Mouse (Mus musculus): ENCODE measurements around the gene Urb1. TPM values are rescaled to one million over a fixed set of nuclear protein-coding genes. Genes with fewer than 3 reads are reported as not detected.
"Not testable (repeated sequence)": the region's sequence is repeated elsewhere in the genome, so short reads cannot be mapped to it uniquely, and the experiment has no call there.

The Urb1 gene
- polyA plus RNA-seq, 1 experiment = 4.2 TPM

DNA sequence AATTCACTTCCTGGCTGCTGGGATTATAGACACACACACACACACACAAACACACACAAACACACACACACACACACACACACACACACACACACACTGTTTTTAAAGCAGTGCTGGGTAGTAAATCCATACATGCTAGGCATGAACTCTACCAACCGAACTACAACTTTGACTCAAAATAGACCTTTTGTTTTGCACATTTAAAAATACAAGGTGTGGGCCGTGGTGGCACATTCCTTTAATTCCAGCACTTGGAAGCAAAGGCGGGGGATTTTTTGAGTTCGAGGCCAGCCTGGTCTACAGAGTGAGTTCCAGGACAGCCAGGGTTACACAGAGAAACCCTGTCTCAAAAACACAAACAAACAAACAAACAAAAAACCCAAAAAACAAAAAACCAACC lies 13.8 kb upstream of the Urb1 start:
- not testable (repeated sequence) for DNase-seq (ENCODE audit: low spot score)

DNA sequence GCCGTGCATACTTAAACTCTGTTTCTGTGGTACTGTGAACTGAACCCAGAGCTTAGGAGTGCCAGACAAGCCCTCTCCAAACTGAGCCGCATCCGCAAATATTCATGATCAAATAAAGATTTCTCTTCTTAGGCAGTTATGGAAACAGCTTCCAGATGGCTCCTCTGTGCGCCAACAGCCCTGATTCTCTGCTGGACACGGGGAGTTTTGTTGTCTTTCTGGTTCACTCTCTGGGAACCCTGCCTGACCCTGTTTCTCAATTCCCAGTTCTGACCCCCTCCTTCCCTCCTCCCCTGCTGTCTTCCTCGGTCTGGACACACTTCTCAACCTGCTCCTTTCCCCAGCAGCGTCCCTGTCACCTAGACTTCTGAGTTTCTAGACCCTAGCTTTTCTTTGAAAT lies 12.8 kb upstream of the Urb1 start:
- DNase-seq (ENCODE audit: low spot score) = no peak

DNA sequence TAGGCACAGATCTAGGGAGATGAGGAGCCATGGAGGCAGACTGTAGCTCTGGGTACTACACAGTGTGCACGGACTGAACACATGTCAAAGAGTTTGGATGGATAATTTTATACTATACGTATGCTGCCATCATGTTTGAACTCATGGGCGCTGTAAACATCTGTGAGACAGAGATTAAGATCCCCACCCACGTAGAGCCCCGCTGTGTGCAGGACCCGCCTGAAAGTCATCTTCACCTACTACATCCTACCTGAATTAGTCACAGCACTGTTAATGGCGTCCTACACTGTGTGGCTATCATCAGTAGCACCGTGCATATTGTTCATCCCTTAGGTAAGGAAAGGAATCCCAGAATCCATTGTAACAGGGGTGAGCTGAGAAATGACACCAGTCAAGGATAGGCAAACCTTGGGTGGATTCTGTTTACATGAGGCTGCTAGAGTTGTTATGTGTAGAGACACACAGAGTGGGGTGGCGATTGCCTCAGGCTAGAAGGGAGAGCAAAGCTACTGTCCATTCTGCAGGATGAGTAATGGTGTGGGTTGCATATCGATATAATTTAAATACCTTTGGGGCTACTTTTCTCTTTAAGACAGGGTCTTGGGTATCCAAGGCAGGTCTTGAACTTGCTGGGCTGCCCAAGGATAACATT lies 12.2 kb upstream of the Urb1 start:
- no peak for DNase-seq (ENCODE audit: low spot score)

DNA sequence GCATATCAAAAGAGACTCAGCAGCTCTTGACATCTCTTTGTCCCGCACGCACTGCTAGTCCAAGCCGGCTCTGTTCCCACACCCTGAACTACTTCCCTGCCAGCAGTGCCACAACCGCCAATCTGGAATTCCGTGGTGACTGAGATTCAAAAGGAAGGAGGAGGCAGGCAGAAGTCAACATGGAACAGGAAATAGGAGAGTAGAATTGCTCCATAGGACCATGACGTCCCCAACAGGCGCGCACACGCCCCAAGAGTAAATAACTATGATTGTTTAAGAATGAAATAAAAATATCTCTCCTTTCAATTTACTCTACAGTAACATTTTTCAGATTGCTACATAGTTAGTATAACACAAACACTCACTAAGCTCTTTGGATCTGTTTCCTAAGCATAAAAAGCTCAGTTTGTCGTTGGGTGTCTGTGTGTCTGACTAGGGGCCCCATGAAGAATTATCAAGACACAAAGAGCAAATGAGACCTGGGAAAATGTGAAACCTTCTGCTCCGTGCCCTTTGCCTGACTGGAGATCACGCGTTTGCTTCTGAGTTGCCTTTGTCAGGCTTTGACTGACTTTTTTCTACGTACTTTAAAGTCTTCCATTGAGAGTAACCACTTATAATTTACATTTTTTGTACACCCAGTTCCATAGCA lies 11.0 kb upstream of the Urb1 start:
- DNase-seq (ENCODE audit: low spot score) = no peak

DNA sequence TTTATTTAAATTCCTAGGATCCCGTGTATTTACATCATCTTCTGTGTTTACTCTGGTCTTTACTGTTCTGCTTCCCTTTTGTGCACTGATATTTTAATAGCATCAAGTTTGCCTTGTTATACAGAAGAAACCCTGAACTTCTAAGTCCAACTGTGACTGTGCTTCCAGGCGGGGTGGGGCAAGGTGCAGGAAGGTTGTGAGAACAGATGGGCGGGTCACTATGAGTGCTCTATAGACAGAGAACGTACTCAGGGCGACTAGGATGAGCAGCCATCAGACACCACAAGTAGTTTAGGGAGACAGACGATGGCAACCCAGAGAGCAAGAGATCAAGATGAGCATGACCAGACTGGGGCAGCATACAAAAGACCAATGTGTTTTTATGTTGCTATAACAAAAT lies 10.1 kb upstream of the Urb1 start:
- no peak for DNase-seq (ENCODE audit: low spot score)

DNA sequence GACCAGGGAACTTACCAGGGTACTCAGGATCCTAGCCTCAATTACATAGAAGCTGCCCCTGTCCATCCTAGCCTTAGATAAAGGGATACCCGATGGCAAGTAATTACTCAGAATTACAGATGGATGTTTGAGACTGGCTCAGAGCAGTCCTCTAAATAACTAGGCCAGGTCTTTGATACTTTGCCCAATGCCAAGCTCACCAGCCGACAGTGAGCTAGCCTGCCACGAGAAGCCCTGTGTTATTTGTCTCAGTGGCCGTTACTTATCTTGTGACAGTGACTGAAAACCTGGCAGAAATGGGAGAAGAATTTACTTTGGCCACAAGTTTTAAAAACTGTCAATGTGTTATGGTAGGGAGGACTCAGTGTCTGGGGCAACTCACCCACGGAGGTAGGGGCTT lies 1.9 kb upstream of the Urb1 start:
- DNase-seq (ENCODE audit: low spot score) = no peak

DNA sequence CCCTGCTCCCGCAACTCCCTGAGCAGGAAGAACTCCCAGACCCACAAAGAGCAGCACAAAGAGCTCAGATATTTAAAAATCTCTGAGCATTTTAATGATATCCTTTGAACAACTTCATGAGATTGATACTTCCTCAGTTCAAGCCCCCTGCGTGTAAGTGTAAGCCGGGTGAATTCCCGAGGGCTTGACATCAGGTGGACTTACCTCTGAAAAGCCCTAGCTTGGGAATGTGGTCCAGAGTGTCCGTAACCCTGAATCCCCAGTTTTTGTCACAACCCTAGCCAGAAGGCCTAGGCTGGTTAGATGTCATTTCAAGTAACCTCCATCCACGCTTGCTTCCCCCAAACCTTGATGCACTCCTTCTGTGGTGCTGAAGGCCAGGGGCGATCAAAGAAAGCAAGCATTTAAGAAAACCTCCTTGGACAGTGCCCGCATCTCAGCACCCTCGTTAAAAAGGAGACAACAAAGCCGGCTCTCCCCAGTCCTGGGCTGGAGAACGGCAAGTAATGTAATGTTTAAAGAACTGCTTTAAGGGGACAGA lies 573 bp upstream of the Urb1 start:
- no peak for DNase-seq (ENCODE audit: low spot score)

DNA sequence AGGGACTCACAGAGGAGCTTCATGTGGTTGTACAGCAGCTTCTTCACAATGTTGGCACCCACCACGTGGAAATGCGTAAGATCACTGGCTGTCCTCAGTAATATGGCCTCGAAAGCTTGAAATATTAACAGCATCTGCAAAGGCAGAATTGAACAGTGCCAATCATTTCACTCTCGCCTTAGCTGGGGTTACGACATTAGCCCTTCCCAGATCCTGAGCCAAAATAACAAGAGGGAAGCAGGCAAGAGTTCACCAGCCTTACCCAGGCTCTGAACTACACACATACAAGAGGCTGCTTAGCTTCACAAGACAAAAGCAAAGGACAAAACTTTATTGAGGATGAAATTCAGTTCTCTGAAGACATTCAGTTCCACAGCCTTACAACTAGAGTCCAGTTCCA lies 5.7 kb downstream of the Urb1 start:
- no peak for DNase-seq (ENCODE audit: low spot score)

DNA sequence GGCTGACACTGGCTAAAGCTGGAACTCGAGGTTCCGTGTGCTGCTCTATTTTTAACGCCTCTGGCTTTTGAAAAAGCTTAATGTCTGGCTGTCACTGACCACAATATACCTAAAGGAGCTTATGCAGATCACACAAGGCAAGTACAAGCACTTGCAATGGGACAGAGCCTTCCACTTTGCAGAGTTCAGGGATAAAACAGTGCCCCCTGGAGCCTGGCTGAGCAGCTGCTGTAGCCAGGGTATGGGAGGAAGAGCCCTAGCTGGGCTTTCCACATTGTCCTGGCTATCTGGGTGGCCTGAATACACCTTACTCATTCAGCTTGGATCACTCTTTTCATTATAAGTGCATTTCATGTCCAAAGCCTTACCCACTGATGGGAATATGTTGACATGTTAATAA lies 8.3 kb downstream of the Urb1 start:
- no peak for DNase-seq (ENCODE audit: low spot score)

DNA sequence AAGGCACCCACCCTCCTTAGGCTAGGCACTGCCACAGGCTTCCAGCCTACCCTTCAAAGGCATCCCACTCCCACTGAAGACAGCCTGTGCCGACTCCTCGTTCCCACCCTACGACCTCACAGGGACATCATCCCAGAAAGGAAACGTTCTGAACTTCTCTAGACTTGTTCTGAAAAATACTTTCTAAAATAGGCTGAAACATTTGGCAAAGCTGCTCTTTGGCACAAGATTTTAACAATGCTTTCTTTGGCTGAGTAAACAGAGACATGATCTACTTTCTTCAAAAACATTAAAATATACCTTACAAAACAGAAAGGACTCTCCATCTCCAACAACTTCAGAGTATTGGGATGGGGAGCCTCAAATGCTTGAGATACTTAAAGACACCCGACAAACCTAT lies 9.0 kb downstream of the Urb1 start:
- DNase-seq (ENCODE audit: low spot score) = no peak

DNA sequence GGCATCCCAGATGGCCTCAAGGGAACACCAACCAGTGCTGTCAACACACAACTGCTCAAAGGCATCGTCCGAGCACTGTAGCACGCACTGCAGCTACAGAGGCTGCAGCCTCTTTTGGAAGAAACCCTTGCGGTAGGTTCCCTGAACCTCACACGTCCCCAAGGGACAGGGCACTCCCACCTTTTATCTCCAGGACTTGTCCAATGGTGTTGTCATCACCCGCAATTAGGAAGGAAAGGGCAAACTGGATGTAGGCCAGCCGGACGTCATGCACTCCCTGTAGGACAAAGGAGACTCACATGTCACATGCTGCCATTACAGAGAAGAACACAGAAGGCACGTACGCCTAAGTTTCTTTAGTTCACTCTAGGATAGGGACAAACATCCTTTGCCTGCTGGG lies 10.4 kb downstream of the Urb1 start:
- DNase-seq (ENCODE audit: low spot score) = no peak

DNA sequence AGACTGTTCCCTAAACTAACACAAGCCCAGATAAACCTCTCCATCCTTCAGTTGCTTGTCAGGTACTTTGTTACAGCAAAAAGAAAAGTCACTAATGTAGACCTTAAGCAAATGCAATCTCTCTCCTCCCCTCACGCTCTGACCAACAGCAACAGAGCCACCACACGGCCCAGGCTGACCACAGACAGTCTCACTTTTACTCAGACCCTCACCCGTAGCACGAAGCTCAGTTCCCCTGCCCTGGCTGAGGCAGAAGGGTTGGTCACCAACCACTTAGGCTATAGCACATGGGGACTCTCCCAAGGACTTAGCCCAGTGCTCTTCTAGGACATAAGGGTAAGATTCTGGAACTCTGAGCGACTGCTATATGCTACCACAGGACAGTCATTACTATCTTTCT lies 11.4 kb downstream of the Urb1 start:
- DNase-seq (ENCODE audit: low spot score) = no peak

DNA sequence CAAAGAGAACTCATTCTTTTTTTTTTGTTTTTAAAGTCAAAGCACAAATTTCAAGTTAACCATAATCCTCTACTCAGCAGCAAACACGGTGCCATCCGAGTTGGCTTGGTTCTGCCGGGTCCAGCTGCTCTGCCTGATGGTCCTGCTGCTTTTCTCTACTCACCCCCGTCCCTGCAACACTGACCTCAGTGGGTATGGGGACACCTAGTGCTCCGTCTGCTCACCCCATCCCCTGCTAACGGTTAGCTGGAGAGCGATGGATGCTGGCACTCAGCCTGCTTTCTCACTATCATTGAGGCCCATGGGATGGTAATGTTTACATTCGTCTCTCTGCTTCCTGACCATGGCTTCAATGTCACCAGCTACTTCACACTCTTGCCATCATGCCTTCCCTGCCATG lies 11.8 kb downstream of the Urb1 start:
- DNase-seq (ENCODE audit: low spot score) = no peak

DNA sequence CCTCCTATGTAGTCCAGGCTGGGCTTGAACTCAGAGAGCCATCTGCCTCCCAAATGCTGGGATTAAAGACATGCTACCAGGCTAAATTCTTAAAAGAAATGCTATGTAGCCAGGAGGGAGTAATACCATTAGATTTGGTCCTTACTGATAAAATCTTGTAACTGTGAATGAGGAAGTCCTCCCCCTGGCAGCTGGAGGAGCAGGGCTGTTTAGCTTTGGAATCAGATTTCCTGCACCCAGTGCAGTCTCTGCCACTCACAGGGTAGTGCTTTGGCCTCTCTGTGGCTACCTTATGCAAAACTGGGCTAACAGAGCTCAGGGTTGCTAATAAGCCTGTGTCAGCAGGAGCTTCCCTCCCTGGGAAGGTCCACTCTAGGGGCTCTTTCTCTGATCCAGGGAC lies 15.5 kb downstream of the Urb1 start:
- DNase-seq (ENCODE audit: low spot score) = no peak

DNA sequence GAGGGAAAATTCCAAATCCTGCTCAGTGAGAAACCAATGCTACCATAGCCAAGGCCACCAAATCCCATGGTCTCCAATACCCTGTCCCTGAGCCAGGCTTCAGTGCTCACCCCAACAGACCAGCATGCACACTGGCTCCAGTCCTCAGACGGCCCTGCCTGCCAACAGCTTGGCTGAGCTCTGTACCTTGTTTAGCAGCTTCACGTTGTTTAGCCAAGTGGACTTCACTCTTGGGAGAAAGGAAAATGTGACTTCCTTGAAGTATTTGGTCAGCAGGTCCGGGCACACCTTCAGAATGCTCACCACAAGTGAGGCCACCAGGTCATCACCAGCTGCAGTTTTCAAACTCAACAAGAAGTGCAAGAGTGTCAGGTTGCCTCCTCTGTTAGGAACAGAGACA lies 17.7 kb downstream of the Urb1 start:
- DNase-seq (ENCODE audit: low spot score) = no peak

DNA sequence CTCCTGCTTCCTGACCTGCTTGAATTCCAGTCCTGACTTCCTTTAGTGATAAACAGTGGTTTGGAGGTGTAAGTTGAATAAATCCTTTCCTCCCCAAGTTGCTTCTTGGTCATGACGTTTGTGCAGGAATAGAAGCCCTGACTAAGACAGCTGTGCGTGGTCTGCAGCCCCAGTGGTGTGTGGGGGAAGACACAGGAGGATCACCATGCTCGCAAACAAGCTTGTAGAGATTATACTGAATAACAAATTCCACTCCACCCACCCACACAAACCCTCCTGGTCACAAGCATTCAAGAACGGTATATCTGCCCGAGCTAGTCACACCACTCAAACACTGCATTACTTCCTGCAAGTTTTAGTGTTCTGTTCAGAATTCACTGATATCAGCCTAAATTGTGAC lies 18.1 kb downstream of the Urb1 start:
- no peak for DNase-seq (ENCODE audit: low spot score)

DNA sequence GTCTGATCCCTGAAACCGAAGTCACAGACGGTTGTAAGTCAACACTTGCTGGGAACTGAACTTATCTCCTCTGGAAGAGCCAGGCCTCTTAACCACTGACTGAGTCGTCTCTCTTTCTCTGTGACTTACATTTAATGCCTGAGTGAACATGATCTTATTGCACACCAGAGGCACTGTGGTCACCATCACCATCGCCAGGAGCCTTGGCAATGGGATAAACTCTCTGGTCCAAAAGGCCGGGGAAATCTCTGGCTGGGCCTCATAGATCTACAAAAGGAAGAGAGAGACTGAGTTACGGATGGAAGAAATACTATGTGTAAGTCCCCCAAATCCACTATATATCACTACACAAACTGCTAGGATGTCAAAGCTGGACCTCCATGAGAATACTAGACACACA lies 19.3 kb downstream of the Urb1 start:
- no peak for DNase-seq (ENCODE audit: low spot score)

DNA sequence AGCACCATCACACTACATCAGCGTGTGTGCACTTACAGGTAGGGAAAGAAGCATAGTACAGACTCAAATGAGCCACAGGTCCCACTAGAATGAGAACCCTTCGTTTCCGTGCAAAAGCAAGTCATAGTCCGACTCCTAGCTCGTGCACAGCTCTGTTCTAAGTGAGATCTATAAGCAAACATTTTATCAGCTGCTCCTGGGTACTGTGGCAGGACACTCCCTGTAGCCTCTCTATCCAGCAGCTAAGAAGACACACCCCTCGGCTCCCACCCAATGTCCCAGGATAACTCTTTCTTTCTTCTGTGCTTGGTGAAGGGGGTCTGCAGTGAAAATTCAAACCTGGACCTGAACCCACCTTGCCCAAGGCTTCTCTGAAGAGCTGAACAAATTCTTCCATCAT lies 21.6 kb downstream of the Urb1 start:
- no peak for DNase-seq (ENCODE audit: low spot score)

DNA sequence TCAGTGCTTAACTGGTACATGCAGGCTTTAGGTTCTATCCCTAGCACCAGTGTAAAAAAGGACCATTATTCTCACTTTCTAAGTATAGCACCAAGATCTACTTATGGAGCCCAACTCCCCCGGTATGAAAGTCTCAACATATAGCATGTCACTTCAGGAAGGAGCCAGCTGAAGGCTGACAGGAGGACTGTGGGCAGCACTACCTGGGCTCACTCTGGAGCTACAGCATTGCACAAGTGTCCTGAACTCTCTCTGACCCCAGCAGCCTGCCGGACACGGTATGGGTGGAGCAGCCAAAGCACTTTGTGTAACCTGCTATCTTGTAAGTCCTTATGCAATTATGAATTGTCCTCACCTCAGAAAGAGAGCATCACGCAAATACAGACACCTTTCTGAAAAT lies 25.0 kb downstream of the Urb1 start:
- DNase-seq (ENCODE audit: low spot score) = no peak

DNA sequence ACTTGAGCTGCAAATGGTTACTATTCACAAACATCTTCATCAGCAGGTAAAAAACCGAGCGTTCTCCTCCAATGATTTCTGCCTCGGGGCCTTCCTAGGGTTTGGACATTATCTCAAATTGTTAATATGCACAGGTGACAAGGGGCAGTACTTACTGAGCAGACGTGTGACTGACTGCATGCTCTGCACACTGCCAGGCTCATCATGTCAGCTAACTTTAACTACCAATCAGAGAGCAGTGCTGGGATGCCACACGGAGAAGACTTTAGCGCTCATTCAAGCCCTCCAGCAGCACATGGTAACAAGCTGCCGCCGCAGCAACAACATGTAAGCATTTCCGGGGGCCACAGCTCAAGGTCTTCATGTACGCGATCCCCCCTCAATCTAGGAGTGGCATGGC lies 26.9 kb downstream of the Urb1 start:
- no peak for DNase-seq (ENCODE audit: low spot score)

DNA sequence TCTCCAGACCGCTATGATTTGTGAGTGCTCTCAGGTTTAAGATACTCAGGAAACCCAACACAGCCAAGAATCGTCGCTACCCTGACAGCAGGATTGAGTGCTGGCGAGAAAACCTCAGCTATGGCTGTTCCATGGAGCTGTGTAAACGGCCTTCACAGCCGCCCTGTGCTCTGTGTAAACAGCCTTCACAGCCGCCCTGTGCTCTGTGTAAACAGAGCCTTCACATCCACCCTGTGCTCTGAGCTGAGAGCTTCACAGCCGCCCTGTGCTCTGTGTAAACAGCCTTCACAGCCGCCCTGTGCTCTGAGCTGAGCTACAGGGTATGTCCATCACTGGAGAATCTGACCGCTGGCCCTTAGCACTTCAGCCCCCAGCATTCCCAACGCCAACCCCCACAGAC lies 30.4 kb downstream of the Urb1 start:
- DNase-seq (ENCODE audit: low spot score) = no peak

DNA sequence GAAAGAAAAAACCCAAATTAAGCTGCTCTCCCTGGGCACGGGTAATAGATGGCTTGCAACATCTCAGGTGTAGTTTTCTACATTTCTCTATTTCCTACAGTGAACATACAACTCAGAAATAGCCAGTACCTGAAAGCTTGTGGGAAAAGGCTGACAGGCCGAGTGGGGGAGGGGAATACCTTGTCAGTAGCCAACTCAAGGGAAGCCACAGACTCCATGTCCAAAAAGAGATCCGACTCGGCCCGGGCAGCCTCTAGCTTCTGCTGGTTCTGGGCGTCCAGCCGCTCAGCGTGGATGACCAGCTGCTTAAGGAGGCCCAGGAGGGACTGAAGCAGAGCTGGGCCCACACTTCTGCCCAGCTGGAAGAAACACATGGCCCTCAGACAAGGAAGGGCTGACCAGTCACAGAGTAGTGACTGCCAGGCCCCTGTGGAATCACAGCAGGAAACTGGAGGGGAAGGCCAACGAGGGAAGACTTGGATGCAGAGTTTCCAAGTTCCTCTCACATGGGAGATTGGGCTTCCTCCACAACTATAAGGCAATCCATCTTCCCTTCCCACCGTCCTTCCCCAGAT lies 34.2 kb downstream of the Urb1 start:
- no peak for DNase-seq (ENCODE audit: low spot score)

DNA sequence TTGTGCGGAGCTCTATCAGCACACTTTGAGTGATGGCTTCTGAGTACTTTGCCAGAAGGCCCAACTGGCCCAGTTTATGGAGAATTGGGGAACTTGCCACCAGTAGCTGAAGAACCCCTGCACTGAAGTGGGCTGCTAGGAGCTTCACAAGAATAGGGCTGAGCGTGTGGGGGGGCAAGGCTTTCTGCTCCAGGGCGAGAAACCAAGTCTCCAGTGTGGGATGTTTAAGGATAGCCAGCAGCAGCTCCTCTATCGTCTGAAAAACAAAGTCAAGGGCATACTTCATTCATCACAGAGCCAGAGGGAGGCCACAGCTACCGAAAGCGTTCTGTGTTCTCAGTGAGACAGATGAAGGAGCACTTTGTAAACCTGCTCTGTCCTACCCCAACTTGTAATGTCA lies 35.6 kb downstream of the Urb1 start:
- no peak for DNase-seq (ENCODE audit: low spot score)

DNA sequence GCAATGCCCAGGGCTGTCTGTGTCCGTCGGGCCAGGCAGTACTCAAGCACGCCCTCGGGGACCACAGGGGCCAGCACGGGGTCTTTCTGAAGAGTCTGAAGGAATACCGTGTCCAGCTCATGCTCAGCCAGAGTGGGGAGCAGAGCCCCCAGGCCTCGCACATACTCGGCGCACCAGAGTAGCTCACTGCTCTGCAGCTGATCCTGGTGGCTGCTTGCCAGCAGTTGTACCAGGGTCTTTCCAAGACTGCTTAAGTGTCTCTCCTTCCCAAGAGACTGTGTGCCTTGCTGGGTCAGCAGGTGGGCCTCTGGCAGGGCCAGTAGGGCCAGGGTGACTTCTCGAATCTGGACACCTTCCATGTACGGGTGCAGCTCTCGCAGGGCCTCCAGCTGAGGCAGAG lies 36.0 kb downstream of the Urb1 start:
- DNase-seq (ENCODE audit: low spot score) = no peak
